Mouse (Mus musculus) hindbrain, embryonic 12.5 days (tissue): ENCODE measurements around the gene Agr2. TPM values are rescaled to one million over a fixed set of nuclear protein-coding genes. Genes with fewer than 3 reads are reported as not detected.

Experiments used
- ATAC-seq: fragments of 200-750 bp; cut with Nextera tagmentation; 2 replicates; pipeline ENCODE4 v1.8.0; 2017; ENCODE audit warnings: moderate TSS enrichment; ENCODE audit not compliant: low FRiP score
- H3K27ac ChIP-seq: fragments of 300-500 bp; sonication (generic); 2 replicates; pipeline ENCODE4 v1.5.1; 2016; ENCODE audit warnings: mild to moderate bottlenecking
- H3K27me3 ChIP-seq: fragments of 300-500 bp; sonication (generic); 2 replicates; pipeline ENCODE4 v1.6.1; 2016; ENCODE audit warnings: mild to moderate bottlenecking
- H3K36me3 ChIP-seq: fragments of 300-500 bp; sonication (generic); 2 replicates; pipeline ENCODE4 v1.6.1; 2016; ENCODE audit warnings: mild to moderate bottlenecking
- H3K4me1 ChIP-seq: fragments of 300-500 bp; sonication (generic); 2 replicates; pipeline ENCODE4 v1.6.1; 2016
- H3K4me2 ChIP-seq: fragments of 300-500 bp; sonication (generic); replicated peaks from 2 replicates; pipeline ENCODE4 v1.6.1; 2016; ENCODE audit warnings: mild to moderate bottlenecking
- H3K4me3 ChIP-seq: fragments of 300-500 bp; sonication (generic); 2 replicates; pipeline ENCODE4 v1.5.1; 2016; ENCODE audit warnings: mild to moderate bottlenecking
- H3K9ac ChIP-seq: fragments of 300-500 bp; sonication (generic); 2 replicates; pipeline ENCODE4 v1.6.1; 2016; ENCODE audit warnings: mild to moderate bottlenecking, moderate library complexity
- H3K9me3 ChIP-seq: fragments of 300-500 bp; sonication (generic); replicated peaks from 2 replicates; pipeline ENCODE4 v1.6.1; 2016; ENCODE audit warnings: mild to moderate bottlenecking
- WGBS: fragments of 180-500 bp; shearing (Covaris S2); methylation state at CpG from one replicate; pipeline ENCODE4 v1.1.7; 2016; 5-methylcytosine and 5-hydroxymethylcytosine counted together
- polyA plus RNA-seq: library from polyadenylated mRNA; unstranded; fragments of >200 nt; fragmentation: Nextera tagmentation; extraction: Ambion mirVana; gene quantifications from 2 replicates; pipeline ENCODE4 v1.2.1, GENCODE M21; 2016

Agr2 gene
- polyA plus RNA-seq, 1 experiment from 2014 or later: 0.28 TPM

DNA sequence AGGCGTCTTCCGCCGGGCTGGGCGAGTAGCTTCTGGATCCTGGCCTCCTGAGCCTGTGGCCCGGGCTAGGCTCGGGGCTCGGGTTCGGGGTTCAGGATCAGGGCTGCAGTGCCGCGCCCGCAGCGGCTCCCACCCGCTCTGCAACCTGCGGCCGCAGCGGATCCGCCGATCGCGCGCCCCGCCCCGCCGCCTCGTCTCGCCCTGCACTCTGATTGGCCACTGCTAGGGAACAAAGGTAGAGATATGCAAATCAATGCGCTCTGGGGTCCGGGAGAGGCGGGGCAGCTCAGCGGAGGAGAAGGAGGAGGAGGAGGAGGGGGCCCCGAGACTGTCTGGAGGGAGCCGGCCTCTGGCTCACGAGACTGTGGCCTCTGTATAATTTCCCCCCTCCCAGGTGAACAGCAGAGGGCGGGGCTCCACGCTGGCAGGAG lies 49.7 kb downstream of the Agr2 start, which contains the start of gene Tspan13:
TSS of gene Tspan13 (minus strand) at position 153 of the 431 bp plus-strand sequence.
- Histone ChIP-seq H3K4me2 (peak within 1 kb of the TSS; percentile 52), H3K9me3 (no peaks in the 10 kb centered on the region), H3K36me3 (no peaks in the 10 kb centered on the region), H3K27ac (peak within 1 kb of the TSS; percentile 92), H3K4me1 (peaks cover 21% of the 10 kb centered on the region), H3K4me3 (peak within 1 kb of the TSS; percentile 94), H3K27me3 (no peaks in the 10 kb centered on the region), H3K9ac (peak within 1 kb of the TSS; percentile 95)
- peak; percentile 98 for ATAC-seq
- WGBS: under 1% methylated on average over 35 of the region's 35 CpGs

DNA sequence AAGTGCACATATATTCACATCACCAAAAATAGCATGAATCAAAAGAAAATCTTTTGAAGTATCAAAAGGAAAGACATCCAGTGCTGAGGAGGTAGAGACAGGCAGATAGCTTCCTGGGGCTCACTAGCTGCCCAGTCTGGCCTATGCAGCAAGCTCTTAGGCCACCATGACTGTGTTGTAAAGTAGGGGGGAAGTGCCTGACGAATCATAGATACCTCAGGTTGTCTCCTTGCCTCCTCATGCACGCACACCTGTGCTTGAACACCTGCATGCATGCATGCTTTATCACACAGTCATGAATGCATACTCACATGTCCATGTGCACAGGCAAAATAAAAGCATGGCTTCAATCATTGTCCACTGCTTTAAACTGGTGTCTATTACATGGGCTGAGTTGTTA lies 52.0 kb downstream of the Agr2 start:
- no peaks in the 10 kb centered on the region for H3K36me3 ChIP-seq
- 76% methylated on average over 2 of the region's 2 CpGs for WGBS
- H3K4me2 ChIP-seq: no peak overlapping the region
- H3K9ac ChIP-seq: no peak overlapping the region
- no peak for ATAC-seq
- H3K4me1 ChIP-seq: peaks cover 17% of the 10 kb centered on the region
- H3K27ac ChIP-seq: no peak overlapping the region
- H3K27me3 ChIP-seq: no peaks in the 10 kb centered on the region
- H3K4me3 ChIP-seq: no peak overlapping the region
- no peaks in the 10 kb centered on the region for H3K9me3 ChIP-seq

DNA sequence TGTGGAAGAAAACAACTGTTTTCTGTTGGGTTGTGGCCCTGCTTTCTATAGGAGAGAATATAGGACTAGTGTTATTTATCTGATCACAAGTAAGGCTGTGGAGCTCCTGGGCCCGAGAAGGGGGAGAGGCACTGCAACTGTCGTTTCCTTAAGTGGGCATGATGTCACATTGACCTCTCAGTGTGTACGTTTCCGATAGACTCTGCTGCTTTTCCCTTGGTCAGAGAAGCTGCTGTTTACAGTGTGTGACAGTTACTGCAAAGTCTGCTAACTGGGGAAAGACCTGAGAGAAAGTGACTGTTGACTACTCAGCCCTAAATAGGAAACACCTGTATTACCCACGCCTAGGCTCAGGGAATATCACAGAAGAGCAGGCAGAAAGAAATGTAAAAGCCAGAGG lies 53.5 kb downstream of the Agr2 start:
- Histone ChIP-seq H3K36me3 (no peaks in the 10 kb centered on the region), H3K4me1 (peaks cover 4% of the 10 kb centered on the region)
- 50% methylated on average over 5 of the region's 5 CpGs for WGBS

DNA sequence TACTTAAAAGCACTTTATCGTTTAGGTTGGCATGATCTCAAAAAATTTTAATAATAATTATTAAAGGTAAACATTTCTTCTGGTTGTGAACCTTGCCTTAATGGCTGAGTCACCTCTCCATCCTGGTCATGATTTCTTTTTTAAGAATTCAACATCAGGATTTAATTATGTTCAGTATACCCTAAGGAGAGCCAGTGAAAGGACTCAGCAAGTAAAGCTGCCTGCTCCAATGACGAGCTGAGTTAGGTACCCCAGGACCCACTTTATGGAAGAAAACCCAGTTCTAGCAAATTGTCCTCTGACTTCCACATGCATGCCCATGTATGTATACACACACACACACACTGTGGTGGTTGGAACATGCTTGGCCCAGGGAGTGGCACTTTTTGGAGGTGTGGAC lies 54.9 kb downstream of the Agr2 start:
- no peak for ATAC-seq
- no peaks in the 10 kb centered on the region for H3K9me3 ChIP-seq
- H3K9ac ChIP-seq: no peak overlapping the region
- no peaks in the 10 kb centered on the region for H3K36me3 ChIP-seq
- H3K4me1 ChIP-seq: 0 out of 2 replicates have a peak, but pooled peaks cover 3% of the 10 kb centered on the region
- H3K27ac ChIP-seq: no peak overlapping the region
- H3K27me3 ChIP-seq: no peaks in the 10 kb centered on the region
- H3K4me3 ChIP-seq: no peak overlapping the region
- H3K4me2 ChIP-seq: no peak overlapping the region
- WGBS: 83% methylated on average over 2 of the region's 2 CpGs

More for the DNA sequence above, 53.5 kb downstream of the Agr2 start:
- H3K9me3 ChIP-seq: no peaks in the 10 kb centered on the region
- H3K27me3 ChIP-seq: no peaks in the 10 kb centered on the region
- H3K4me2 ChIP-seq: no peak overlapping the region
- no peak overlapping the region for H3K9ac ChIP-seq
- no peak for ATAC-seq
- no peak overlapping the region for H3K27ac ChIP-seq
- H3K4me3 ChIP-seq: no peak overlapping the region

DNA sequence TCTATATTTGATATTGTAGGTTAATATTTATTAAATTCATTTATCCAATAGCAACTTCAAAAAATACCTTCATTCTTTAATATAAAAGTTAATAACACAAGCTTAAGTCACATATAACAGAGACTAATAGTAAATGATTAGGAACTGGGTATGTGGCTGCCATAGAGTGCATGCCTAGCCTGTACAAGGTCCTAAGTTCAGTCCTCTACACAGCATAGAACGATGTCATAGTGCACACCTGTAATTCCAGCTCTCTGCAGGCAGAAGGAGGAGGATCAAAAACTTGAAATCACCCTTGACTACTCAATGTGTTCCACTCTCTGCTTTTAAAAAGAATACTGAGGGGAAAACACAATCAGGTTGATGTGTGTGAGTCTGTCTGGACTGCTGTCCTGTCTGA lies 57.6 kb downstream of the Agr2 start:
- Histone ChIP-seq H3K4me3 (no peak overlapping the region), H3K4me1 (0 out of 2 replicates have a peak, but pooled peaks cover 3% of the 10 kb centered on the region), H3K27ac (no peak overlapping the region), H3K27me3 (no peaks in the 10 kb centered on the region), H3K4me2 (no peak overlapping the region), H3K9me3 (no peaks in the 10 kb centered on the region), H3K36me3 (no peaks in the 10 kb centered on the region), H3K9ac (no peak overlapping the region)
- ATAC-seq: no peak
- 82% methylated on average over 1 of the region's 1 CpGs for WGBS

Other genes starting within 250 kb of the Agr2 start
- gene Agr3, start 67.3 kb upstream of the Agr2 start, polyA plus RNA-seq: not detected in 2 replicates
- gene Tspan13, start 49.6 kb downstream of the Agr2 start, polyA plus RNA-seq: 257 TPM in 2 replicates
- gene Ankmy2, start 164.2 kb downstream of the Agr2 start, polyA plus RNA-seq: 34.5 and 38.4 TPM in 2 replicates
- 314 and 322 TPM in 2 replicates for gene Bzw2, start 165.2 kb downstream of the Agr2 start, polyA plus RNA-seq